Mouse (Mus musculus) heart, adult 2 months (tissue): ENCODE data around the gene Alox12.

ENCODE experiments used
- CTCF ChIP-seq: fragments of 200-600 bp; IDR thresholded peaks from 2 replicates; pipeline ENCODE4 v1.8.1; 2022; ENCODE audit warnings: antibody characterized with exemption, mild to moderate bottlenecking, moderate library complexity
- EP300 ChIP-seq: fragments of 200-500 bp; IDR thresholded peaks from 2 replicates; pipeline ENCODE4 v1.6.1; 2011; ENCODE audit warnings: low read depth, low read length, control low read depth; ENCODE audit not compliant: insufficient read depth
- POLR2A ChIP-seq: fragments of 200-500 bp; IDR thresholded peaks from 2 replicates; pipeline ENCODE4 v1.6.1; 2011; ENCODE audit warnings: mild to moderate bottlenecking, low read depth, low read length, control low read depth; ENCODE audit not compliant: insufficient read depth

- TF ChIP-seq POLR2A (peak; percentile 96), CTCF (peak; percentile 81), EP300 (peak; percentile 76; the same call in 1 of the 2 replicates)
Observed at GRCm38 (mm10) chr11:70237457-70238167, 17.5 kb downstream of the Alox12 start, which contains the start of gene 0610010K14Rik.
